Mouse (Mus musculus): Measurements from ENCODE around the gene Camta2.
A peak's percentile ranks its signal among the peaks of the same experiment; 100 is the strongest.

Gene Camta2

DNA sequence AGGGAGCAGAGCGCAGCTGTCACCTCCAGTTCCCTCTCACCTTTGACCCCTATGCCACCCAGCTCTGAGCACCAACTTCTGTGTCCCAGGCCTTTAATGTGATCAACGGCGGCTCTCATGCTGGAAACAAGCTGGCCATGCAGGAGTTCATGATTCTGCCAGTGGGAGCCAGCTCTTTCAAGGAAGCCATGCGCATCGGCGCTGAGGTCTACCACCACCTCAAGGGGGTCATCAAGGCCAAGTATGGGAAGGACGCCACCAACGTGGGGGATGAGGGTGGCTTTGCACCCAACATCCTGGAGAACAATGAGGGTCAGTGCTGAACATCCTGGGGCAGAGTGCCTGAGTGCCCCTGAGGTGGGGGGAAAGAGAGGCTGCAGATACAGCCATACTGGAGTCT is 27.3 kb downstream of the Camta2 start:
- DNase-seq: no peak

DNA sequence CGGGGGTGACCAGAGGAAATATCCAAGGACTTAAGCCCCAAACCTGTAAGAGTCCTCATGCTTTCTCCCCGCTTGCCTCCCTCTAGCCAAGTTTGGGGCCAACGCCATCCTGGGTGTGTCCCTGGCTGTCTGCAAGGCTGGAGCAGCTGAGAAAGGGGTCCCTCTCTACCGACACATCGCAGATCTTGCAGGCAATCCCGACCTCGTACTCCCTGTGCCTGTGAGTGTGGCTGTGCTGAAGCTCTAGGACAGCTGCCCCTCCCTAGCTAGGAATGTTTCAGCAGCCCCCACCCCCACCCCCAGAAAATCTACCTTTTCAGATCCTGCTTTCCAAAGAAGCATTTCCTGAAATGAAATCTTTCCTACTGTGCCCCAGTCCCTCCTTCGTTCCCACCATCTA is 29.0 kb downstream of the Camta2 start:
- DNase-seq: no peak

DNA sequence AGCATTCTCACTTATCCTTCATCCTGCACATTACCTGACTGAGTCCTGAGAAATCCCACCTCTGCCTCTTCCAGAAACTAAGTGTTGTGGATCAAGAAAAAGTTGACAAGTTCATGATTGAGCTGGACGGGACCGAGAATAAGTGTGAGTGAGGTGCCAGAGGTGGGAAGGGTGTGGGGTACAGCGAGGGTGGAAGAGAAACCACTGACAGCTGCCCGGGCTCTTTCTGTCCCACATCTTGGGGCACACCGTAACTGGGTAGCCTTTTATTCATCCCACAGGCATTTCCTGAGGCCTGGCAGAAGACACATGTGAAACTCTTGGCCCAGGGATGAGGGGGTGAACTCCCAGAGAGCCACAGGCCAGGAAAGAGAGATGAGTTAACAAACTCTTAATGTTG is 29.4 kb downstream of the Camta2 start:
- DNase-seq: no peak

DNA sequence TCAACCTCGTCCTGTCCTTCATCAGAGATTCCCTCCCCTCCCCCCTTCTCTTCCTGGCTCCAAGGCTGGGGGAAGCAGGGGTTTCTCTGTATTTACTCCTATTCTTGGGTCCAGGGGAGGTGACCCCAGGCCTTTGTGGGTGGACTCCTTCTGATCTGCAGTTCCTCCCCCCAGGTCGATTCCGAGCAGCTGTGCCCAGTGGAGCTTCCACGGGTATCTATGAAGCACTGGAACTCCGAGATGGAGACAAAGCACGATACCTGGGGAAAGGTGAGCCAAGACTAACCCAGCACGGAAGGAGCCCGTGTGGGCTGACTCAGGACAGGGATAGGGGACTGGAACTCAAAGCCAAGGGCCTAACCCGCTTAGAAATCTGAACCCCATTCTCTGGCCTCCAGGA is 29.9 kb downstream of the Camta2 start:
- DNase-seq: no peak

DNA sequence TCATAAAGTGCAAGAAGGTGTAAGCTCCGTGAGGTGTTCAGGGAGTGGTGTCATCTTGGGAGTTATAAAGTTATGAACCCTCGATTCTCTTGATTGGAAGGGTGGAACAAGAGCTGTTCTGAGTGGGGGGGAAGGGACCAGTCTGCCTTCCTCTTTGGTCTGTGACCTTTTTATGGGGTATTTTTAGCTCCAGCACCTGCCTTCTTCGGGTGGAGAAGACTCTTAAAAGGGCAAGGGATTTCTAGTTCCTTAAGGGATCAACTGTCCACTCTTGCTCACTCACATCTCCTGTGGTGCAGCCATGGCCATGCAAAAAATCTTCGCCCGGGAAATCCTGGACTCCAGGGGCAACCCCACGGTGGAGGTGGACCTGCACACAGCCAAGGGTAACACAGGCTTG is 30.3 kb downstream of the Camta2 start:
- no peak for DNase-seq

DNA sequence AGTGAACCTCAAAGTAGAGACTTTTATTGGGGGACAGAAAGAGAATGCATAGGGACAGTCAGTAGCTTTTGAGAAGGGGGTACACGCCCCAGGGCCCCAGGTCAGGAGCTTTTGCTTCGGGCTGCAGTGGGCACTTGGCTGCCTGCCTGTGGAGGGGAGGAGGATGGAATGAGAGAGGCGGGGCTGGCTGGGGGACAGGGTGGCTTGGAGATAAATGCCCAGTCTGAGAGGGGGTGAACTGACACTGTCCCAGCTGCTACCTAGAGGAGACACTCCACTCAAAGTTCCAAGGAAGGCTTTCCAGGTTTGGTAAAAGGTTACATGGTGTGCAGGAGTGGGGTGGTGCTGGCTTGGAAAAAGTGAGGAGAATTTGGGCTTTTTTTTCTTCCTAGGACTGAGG is 30.9 kb downstream of the Camta2 start, which contains the start of gene Eno3:
Gene Eno3 (plus strand): TSS at position 239 of the 400 bp plus-strand sequence.
- DNase-seq: peak; percentile 53 to 55

DNA sequence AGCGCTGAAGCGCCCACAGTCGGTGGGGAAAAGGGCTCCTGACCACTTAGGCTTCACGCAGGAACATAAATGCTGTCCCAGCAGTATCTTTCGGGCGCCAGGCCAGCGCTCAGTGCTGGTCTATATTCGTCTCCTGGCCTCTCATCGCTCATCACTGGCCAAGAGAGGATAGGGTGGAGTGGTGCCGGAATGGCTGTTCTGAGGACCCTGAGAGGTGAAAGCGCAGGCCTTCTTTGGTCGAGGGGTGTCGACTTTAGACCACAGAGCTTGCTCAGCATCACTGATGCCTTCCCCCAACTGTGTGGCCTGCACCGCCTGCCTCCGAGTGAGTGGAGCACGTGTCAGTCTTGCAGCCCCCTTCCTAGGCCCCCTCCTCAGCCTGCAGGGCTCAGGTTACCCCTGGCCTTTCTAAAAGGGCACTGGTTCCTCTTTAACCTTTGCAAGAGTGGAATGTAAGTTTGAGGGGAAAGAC is 31.4 kb downstream of the Camta2 start:
- DNase-seq: peak; percentile 72 to 74

DNA sequence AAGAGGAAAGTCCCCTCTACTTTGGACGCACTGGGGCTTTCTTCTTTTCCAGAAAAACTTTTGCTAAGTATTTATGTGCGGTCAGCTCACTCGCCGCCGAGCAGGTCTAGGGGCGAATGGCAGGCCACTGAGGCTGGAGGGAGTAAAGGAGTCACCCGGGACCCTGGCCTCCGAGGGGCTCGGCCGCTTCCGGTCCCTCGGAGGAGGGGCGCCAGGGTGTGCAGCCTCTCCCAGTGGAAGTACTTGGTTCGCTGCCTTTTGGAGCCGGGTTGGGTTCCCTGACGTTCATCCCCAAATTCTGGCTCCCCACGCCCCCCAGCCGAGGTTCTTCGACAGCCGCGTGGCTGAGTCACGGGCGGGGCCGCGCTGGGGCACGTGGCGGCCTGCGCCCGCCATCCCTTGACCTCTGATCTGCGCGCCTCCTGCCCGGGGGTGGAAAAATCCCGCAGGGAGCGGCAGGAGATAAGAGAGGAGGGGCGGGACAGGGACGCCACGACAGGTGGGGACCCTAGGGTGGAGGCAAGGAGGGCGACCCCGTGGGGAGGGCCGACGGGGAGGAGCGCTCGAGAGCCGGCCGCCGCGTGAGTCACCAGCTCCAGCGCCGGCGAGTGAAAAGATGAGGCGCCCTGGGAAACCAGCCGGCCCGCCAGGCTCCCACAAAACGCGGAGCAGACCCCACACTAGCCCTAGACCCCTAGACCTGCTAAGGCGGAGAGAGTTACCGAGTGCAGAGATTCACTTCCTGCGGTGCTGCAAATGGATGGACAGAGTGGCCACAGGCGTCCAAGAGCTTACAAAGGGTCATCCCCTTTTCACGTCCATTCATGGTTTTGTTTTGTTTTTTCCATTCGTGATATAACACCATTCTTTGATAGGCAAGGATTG is 32.1 kb downstream of the Camta2 start:
- DNase-seq: peak; percentile 64 to 67

DNA sequence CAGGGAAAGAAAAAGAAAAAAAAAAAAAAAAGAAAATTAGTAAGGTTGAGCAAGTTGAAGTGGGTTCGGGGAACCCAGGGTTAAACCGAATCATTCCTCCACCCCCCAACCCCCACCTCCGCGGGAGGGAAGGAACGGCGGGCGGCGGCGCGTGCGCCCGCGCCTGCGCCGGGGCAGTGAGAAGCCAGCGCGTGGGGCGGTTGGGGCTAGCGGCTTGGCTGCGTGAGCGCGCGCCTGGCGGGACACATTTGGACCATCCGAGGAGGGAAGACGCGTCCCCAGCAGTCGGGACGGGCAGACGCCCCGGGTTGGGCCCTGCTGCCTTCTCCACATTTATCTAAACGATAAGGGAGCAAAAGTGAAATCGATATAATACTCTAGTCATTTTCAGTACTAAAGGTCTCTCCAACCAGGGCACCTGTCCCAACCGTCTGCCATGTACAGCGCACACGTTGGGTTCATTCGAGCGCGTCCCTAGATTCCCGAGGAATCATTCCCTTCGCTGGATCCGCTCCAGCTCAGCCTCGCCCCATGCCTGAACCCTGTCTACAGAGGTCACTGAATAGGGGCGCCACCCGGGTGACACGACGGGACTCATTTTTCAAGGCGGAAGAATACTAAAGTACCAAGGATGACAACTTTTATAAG is 32.9 kb downstream of the Camta2 start:
- DNase-seq: peak; percentile 92 to 95

DNA sequence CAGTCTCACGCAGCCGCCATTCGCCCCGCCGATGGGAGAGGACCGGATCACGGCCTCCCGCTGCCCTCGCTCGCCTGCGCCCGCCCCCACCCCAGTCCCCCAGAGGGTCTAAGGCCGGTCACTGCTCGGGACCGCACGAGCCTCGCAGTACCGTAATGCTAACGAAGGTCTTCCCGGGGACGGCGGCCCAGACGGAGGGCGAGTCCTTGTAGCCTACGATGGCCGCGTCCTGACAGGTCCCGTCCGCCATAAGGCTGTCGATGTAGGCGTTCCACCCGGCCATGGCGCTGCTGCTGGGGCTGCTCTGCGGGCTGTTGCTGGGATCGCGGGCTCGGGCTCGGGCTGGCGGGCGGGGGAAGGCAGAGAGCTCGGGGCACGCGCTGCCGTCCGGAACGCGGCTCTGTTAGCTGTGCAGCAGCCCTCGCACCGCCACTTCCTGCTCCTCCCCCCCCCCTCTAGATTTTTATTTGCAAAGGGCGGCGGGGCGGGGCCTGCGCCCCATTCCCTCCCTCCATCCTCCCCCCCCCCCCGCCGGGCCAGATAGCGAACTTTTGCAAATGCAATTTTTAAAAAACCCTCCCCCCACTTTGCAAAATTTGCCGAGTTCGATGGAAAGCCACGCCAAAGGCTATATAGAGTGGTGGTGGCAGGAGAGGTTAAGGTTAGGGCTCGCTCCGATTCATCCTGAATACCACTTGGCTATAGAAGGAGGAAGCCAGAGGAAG is 33.5 kb downstream of the Camta2 start, which contains the start of gene Pfn1:
Gene Pfn1 (minus strand): TSS at position 447 of the 725 bp plus-strand sequence.
- DNase-seq: peak; percentile 90 to 91

DNA sequence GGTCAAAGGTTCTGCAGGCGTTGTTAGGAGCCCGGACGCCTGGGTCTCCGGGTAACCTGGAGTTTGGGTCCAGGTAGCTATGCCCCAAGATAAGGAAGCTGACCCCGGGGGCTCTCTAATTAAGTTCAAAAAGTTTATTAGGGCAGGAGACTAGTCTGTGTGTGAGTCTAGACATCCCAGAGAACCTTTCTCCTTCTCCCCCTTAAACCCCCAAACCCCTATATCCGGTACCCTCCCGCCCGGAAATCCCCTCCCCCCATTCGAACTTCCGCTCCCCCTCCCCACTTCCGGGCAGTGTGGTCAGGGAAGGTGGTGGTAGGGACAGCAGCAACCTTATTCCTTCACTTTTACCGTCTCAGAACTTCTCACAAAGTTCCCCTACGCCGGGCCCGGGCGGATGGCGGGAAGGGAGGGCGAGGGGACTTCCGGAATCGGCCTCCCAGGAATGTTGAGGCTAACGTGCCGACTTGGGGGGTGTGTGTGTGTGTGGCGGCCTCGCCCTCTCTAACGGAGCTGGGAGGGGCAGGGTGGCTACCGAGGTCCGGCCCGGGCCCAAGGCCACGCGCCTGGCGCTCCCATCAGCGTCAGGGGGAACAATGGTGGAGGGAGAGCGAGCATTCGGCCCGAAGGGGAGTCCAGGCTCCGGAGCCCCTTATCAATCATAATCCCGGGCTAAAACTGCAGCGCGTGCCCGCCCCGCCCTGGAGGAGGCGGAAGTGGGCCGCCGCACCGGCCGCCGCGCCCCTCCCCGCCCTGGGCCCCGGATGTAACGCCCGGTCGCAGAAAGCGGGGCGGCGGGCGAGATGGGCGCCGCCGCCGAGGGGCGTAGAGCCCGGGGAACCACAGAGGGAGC is 34.3 kb downstream of the Camta2 start:
- peak; percentile 83 to 84 for DNase-seq

DNA sequence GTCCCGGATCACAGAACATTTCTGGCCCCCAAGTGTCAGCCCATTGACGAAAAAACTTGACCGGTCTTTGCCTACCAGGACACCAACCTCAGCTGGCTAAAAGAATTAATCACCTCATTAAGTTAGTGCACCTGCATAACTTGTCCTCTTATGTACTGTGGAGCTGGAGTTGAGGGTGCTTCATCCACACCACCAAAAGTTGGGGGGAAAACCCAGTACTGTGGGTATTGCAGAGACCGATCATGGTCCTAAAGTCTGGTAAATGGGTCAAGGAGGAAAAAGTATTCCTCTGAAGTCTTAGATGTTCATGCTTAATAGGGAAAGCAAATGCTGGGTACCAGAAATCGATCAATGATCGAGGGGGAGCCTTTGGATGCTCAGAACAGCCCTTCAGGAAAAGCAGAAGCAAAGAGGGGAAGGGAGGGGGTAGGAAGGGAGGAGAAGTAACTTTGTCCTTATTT is 35.0 kb downstream of the Camta2 start:
- DNase-seq: no peak

DNA sequence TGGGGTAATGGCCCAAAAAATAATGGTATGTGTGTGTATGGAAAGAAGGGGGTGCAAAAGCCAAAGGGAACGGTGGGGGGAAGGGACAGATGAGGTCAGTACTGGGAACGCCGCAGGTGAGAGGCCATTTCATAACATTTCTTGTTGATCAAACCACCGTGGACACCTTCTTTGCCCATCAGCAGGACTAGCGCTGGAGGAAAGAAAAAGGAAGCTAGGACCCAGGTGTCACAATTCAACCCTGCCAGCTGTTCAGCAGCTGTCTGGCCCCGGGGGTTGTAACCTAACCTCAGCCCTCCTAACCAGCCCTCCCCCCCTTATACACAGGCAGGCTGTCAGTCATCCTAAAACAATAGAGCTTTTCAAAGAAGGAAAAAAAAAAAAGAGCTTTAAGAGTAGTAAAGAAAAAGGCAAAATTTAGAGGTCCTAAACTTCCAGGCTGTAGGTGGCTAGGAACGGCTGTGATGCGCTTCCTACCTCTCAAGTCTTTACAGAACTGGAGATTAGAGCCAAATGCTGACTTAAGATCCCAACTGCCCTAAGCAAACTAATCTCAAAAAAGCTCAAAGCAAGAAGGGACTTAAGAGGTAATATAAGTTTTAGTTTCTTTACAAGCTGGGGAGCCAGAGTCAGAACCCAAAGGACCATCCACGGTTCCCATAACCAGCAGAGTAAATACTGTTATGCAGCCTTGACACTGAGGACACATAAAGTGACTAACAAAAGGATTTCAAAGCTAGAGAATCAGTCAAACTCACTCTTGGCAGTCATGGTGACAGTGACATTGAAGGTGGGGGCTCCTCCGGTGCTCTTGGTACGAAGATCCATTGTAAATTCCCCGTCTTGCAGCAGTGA is 35.6 kb downstream of the Camta2 start:
- DNase-seq: peak in 1 of 2 experiments; percentile 34

DNA sequence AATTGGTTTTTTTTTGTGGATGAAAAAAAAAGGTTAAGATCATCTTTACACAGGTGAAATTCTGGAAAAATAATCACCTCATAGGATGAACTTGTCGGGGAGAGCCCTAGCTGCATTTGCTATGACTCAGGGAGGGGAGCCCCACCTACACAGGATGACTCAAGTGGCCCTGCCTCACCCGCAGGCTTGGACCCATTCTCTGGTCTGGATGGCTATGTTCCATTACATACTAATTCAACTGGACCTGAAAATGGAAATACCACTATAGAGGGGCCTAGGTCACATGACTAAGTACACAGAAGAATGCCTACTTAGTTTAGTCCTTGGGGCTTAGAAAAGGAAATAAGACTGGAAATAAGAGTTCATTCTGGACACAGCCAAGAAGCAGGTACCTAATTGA is 36.5 kb downstream of the Camta2 start:
- DNase-seq: no peak

DNA sequence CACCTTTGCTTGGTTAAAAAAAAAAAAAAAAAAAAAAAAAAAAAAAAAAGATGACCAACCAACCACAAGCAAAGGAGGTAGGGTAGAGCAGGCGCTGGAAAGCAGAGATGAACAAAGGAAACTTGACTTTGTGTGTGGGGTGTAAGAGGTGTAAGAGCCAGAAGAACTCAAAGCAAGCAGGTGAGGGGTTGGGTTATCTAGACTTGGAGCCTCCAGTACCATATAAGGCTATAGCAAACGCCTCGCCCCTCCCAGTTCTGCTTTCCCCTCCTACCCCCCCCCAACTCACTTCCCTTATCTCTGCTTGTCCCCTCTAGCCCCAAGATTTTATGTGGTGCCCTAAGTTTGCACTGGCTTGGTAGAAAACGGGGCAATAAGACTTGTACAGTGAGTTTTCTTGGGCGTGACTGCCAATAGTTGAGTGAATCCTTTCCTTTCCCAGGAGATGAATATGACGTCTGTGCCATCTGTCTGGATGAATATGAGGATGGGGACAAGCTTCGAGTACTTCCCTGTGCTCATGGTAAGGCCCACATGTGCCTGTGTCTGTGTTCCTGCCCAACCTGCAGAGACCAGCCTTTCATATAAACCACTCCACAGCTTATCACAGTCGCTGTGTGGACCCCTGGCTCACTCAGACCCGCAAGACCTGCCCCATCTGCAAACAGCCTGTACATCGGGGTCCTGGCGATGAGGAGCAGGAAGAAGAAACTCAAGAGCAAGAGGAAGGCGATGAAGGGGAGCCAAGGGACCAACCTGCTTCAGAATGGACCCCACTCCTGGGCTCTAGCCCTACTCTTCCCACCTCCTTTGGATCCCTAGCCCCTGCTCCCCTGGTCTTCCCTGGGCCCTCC is 37.4 kb downstream of the Camta2 start:
- no peak for DNase-seq

DNA sequence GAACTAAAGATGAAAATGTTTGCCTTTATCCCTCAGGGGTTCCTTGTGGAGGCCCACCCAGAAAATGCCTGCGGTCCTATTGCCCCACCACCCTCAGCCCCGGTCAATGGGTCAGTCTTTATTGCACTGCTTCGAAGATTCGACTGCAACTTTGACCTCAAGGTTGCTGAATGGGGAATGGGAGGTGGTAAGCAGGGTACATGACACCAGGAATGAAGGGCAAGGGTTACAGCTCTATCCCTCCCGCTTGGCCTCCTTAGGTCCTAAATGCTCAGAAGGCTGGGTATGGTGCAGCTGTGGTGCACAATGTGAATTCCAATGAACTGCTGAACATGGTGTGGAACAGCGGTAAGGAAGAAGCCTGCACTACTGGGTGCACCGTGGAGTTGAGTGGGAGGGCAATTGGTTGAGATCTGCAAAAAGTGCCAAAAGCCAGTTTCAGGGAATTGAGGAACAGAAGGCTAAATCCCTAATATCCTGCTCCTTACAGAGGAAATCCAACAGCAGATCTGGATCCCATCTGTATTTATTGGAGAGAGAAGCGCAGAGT is 38.6 kb downstream of the Camta2 start:
- no peak for DNase-seq

DNA sequence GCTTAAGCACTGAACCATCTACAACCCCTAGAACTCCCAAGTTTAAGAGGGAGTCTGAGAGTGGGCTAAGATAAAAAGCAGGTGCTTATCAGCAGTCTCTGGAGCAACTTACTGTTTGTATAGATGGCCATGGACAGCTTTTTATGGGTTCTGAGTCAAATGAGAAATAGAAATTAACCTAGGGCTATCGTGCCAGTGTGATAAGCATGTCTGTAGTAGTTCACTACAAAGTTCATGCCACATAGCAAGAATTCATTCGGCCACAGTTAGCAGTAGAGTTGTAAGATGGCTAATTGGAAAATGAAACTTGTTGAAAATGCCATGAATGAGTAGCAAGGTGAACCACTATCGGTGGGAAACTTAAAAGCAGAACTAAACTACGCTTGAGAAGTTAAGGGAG is 39.4 kb downstream of the Camta2 start:
- DNase-seq: no peak

DNA sequence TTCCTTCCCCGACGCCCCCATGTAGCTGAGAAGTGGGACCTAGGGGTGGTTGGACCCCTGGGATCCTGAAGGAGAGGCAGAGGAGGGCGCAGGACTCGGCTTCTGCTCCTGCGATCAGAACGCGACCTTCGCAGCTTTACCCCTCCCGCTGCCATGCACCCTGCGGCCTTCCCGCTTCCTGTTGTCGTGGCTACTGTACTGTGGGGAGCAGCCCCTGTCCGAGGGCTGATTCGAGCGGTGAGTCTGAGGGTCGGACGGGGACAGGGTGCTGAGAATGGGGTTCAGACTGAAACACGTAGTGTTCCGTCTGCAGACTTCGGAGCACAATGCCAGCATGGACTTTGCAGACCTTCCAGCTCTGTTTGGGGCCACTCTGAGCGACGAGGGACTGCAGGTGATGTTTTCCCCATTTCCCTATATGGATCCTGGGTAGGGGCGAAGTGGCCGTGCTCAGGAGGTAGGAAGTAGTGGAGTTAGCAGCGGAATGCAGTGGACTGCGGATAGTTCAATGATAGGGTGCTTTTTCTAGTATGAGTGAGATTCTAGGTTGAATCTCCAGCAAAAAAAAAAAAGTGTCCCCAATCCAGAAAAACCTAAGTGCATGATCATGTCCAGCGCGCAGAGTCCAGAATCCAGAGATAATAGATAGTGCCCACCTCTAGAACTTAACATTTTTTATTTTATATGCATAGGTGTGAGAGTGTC is 40.0 kb downstream of the Camta2 start:
- peak in 1 of 2 experiments; percentile 46 for DNase-seq
